Mouse (Mus musculus) brain, embryonic 14.5 days (tissue): Measurements from ENCODE around the gene Cmklr1. TPM values are rescaled to one million over a fixed set of nuclear protein-coding genes. Genes with fewer than 3 reads are reported as not detected.
A peak's percentile ranks its signal among the peaks of the same experiment; 100 is the strongest.

Source experiments
- DNase-seq: peaks from one replicate; pipeline ENCODE4 v3.0.0-alpha.2; 2011; ENCODE audit warnings: low read depth
- CTCF ChIP-seq: fragments of 200-500 bp; IDR thresholded peaks from 2 replicates; pipeline ENCODE4 v1.5.1; 2012; ENCODE audit warnings: inconsistent platforms, mild to moderate bottlenecking, moderate library complexity, borderline replicate concordance; ENCODE audit not compliant: insufficient read depth, insufficient read length; ENCODE audit errors: extremely low read depth
- POLR2A ChIP-seq: fragments of 200-500 bp; IDR thresholded peaks from 2 replicates; pipeline ENCODE4 v1.6.1; 2012; ENCODE audit warnings: mild to moderate bottlenecking, inconsistent platforms, borderline replicate concordance; ENCODE audit not compliant: poor library complexity, insufficient read depth, insufficient read length, severe bottlenecking; ENCODE audit errors: extremely low read depth
- polyA plus RNA-seq: library from polyadenylated mRNA; depleted of rRNA; stranded (reverse); fragments of >200 nt; gene quantifications from 2 replicates; pipeline ENCODE4 v1.2.3, GENCODE M21; 2012; rRNA removed

Cmklr1 gene
- polyA plus RNA-seq, 1 experiment, result 3.9 TPM

GRCm38 (mm10) chr5:113580801-113581200 is 69.4 kb downstream of the Cmklr1 start:
- no peak for TF ChIP-seq CTCF
- no peak for TF ChIP-seq POLR2A
- no peak for DNase-seq

GRCm38 (mm10) chr5:113580248-113580647 is 70.0 kb downstream of the Cmklr1 start:
- peak; percentile 63 for DNase-seq
- TF ChIP-seq POLR2A (no peak), CTCF (peak; percentile 78)

DNA sequence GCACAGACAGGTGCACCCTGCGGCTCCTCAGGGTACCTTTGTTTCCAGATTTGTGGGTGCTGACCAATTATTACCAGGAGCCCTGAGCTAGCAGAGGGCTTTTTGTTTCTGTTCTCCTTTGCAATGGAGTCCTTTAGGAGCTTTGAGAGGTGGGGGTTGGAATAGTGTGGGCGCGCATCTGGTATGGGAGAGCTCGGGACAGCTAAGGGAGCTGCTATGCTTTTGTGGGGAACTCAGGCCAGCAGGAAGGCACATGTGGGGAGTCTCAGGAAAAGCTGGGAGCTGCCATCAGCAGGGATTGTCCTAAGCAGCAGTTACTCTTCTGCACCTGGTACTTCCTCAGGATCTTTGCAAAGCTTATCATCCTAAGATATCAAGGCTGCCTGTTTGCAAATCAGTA is 71.1 kb downstream of the Cmklr1 start:
- TF ChIP-seq CTCF (no peak), POLR2A (no peak)
- DNase-seq, result no peak

- no peak for TF ChIP-seq CTCF
- TF ChIP-seq POLR2A, result no peak
- peak; percentile 49 for DNase-seq
These were observed 71.8 kb downstream of the Cmklr1 start for GRCm38 (mm10) chr5:113578428-113578827.

- no peak for TF ChIP-seq CTCF
- DNase-seq, result peak; percentile 68
These were observed 72.7 kb downstream of the Cmklr1 start for GRCm38 (mm10) chr5:113577555-113577954.

- no peak for DNase-seq
- no peak for TF ChIP-seq POLR2A
These were observed 80.0 kb downstream of the Cmklr1 start for GRCm38 (mm10) chr5:113570056-113570717.

GRCm38 (mm10) chr5:113565858-113566257 is 84.4 kb downstream of the Cmklr1 start:
- DNase-seq, result no peak
- TF ChIP-seq CTCF (no peak), POLR2A (no peak)

DNA sequence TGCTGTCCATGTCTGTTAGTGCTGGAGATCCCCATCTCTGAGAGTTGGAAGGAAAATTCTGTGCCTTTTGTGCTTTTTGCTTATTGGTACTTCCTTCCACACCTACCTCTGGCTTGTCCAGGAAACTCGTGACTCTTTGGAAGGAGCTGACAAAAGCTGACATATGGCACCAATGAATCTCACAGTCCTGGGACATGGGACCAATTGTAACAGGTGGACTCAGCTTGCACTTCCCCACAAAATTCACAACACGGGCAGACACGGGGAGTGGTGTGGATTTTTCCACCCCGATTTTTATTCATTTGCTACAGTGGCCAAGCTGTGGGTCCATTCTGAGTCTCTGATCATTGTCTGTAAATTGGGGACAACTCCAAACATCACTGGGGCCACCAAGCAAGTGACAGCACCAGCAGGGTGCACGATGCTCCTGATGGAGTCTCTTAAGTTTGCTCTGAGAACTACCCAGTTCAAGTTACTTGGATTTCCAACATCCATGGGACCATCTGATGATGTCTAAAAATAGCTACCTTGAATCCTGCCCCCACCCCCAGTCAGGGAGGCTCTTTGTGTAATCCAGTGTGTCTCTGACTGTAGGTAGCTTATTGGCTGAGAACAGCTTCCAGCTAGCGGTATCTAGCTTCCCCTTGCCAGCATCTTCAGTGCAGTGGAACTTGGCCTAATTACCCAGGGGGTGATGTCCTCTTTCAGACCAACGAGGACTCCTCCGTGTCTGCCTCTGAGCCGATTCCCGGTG is 84.9 kb downstream of the Cmklr1 start:
- no peak for DNase-seq
- TF ChIP-seq POLR2A (no peak), CTCF (no peak)

- DNase-seq, result no peak
- no peak for TF ChIP-seq CTCF
- TF ChIP-seq POLR2A, result no peak
These were observed 85.8 kb downstream of the Cmklr1 start for GRCm38 (mm10) chr5:113564463-113564862.

Other genes starting within 250 kb of the Cmklr1 start
- gene Wscd2, start 160.1 kb downstream of the Cmklr1 start, polyA plus RNA-seq, result 9.2 and 13.5 TPM in 2 replicates
- not detected in 2 replicates for gene 1700069L16Rik, start 74.3 kb upstream of the Cmklr1 start, polyA plus RNA-seq
- 4.6 and 6.4 TPM in 2 replicates for gene Ficd, start 85.4 kb upstream of the Cmklr1 start, polyA plus RNA-seq
- 48.2 and 63.5 TPM in 2 replicates for gene Sart3, start 122.1 kb upstream of the Cmklr1 start, polyA plus RNA-seq
- 71.7 and 92.1 TPM in 2 replicates for gene Iscu, start 122.3 kb upstream of the Cmklr1 start, polyA plus RNA-seq
- 3.6 and 8.1 TPM in 2 replicates for gene Tmem119, start 150.1 kb upstream of the Cmklr1 start, polyA plus RNA-seq
- gene Selplg, start 182.2 kb upstream of the Cmklr1 start, polyA plus RNA-seq, result 0.88 and 1.3 TPM in 2 replicates